Mouse (Mus musculus) heart, embryonic 15.5 days (tissue): ENCODE results near the gene Smox. TPM values are rescaled to one million over a fixed set of nuclear protein-coding genes. Genes with fewer than 3 reads are reported as not detected.
A peak's percentile ranks its signal among the peaks of the same experiment; 100 is the strongest.

Source experiments
- ATAC-seq: fragments of 200-750 bp; cut with Nextera tagmentation; replicated peaks from 2 replicates; pipeline ENCODE4 v1.8.0; 2017; ENCODE audit warnings: low read depth, moderate TSS enrichment; ENCODE audit not compliant: insufficient number of reproducible peaks, insufficient read depth, low FRiP score
- H3K27ac ChIP-seq: fragments of 300-500 bp; sonication (generic); 2 replicates; pipeline ENCODE4 v1.5.1; 2015; ENCODE audit warnings: mild to moderate bottlenecking, inconsistent platforms
- H3K27me3 ChIP-seq: fragments of 300-500 bp; sonication (generic); 2 replicates; pipeline ENCODE4 v1.6.1; 2015; ENCODE audit warnings: inconsistent platforms
- H3K36me3 ChIP-seq: fragments of 300-500 bp; sonication (generic); 2 replicates; pipeline ENCODE4 v1.6.1; 2015; ENCODE audit warnings: mild to moderate bottlenecking, inconsistent platforms
- H3K4me1 ChIP-seq: fragments of 300-500 bp; sonication (generic); replicated peaks from 2 replicates; pipeline ENCODE4 v1.6.1; 2015; ENCODE audit warnings: inconsistent platforms
- H3K4me2 ChIP-seq: fragments of 300-500 bp; sonication (generic); 2 replicates; pipeline ENCODE4 v1.6.1; 2015; ENCODE audit warnings: inconsistent platforms, mild to moderate bottlenecking, moderate library complexity
- H3K4me3 ChIP-seq: fragments of 300-500 bp; sonication (generic); 2 replicates; pipeline ENCODE4 v1.5.1; 2015; ENCODE audit warnings: mild to moderate bottlenecking, inconsistent platforms
- H3K9ac ChIP-seq: fragments of 300-500 bp; sonication (generic); 2 replicates; pipeline ENCODE4 v1.6.1; 2015; ENCODE audit warnings: mild to moderate bottlenecking, inconsistent platforms
- H3K9me3 ChIP-seq: fragments of 300-500 bp; sonication (generic); replicated peaks from 2 replicates; pipeline ENCODE4 v1.6.1; 2016; ENCODE audit warnings: inconsistent platforms
- WGBS: fragments of 180-500 bp; shearing (Covaris S2); methylation state at CpG from one replicate; pipeline ENCODE4 v1.1.7; 2015; ENCODE audit warnings: mixed read lengths; 5-methylcytosine and 5-hydroxymethylcytosine counted together
- polyA plus RNA-seq: library from polyadenylated mRNA; unstranded; fragments of >200 nt; fragmentation: Nextera tagmentation; extraction: Ambion mirVana; gene quantifications from 2 replicates; pipeline ENCODE4 v1.2.1, GENCODE M21; 2015

The Smox gene
- polyA plus RNA-seq, 1 experiment from 2014 or later: 28.4 TPM

GRCm38 (mm10) chr2:131486046-131486445 is 5.2 kb upstream of the Smox start:
- Histone ChIP-seq H3K4me2 (no peak overlapping the region), H3K27ac (no peak overlapping the region), H3K27me3 (0 out of 2 replicates have a peak, but pooled peaks cover 3% of the 10 kb centered on the region), H3K4me3 (no peak overlapping the region), H3K4me1 (no peaks in the 10 kb centered on the region), H3K36me3 (no peaks in the 10 kb centered on the region), H3K9ac (no peak overlapping the region), H3K9me3 (no peaks in the 10 kb centered on the region)
- 81% methylated on average over 3 of the region's 3 CpGs for WGBS
- ATAC-seq: no peak

GRCm38 (mm10) chr2:131487337-131487736 is 4.0 kb upstream of the Smox start:
- Histone ChIP-seq H3K27ac (no peak overlapping the region), H3K9ac (no peak overlapping the region), H3K36me3 (no peaks in the 10 kb centered on the region), H3K4me3 (no peak overlapping the region), H3K4me2 (no peak overlapping the region), H3K27me3 (0 out of 2 replicates have a peak, but pooled peaks cover 3% of the 10 kb centered on the region), H3K9me3 (no peaks in the 10 kb centered on the region), H3K4me1 (peaks cover 4% of the 10 kb centered on the region)
- WGBS: 91% methylated on average over 5 of the region's 5 CpGs
- ATAC-seq: no peak

- H3K9me3 ChIP-seq: no peaks in the 10 kb centered on the region
- no peak overlapping the region for H3K4me3 ChIP-seq
- 0 out of 2 replicates have a peak, but pooled peaks cover 3% of the 10 kb centered on the region for H3K27me3 ChIP-seq
- H3K9ac ChIP-seq: no peak overlapping the region
- peaks cover 12% of the 10 kb centered on the region for H3K4me1 ChIP-seq
- no peak overlapping the region for H3K27ac ChIP-seq
- no peaks in the 10 kb centered on the region for H3K36me3 ChIP-seq
- ATAC-seq: no peak
- H3K4me2 ChIP-seq: no peak overlapping the region
- 65% methylated on average over 4 of the region's 4 CpGs for whole genome bisulfite sequencing
Observed at GRCm38 (mm10) chr2:131488261-131488660, 3.0 kb upstream of the Smox start.

GRCm38 (mm10) chr2:131488870-131489269 is 2.4 kb upstream of the Smox start:
- WGBS: 93% methylated on average over 2 of the region's 2 CpGs
- no peak overlapping the region for H3K9ac ChIP-seq

GRCm38 (mm10) chr2:131489591-131489990 is 1.7 kb upstream of the Smox start:
- H3K4me3 ChIP-seq: no peak overlapping the region
- no peaks in the 10 kb centered on the region for H3K9me3 ChIP-seq
- WGBS: 55% methylated on average over 4 of the region's 4 CpGs
- no peak overlapping the region for H3K27ac ChIP-seq
- no peak overlapping the region for H3K9ac ChIP-seq
- ATAC-seq: no peak
- H3K4me1 ChIP-seq: peaks cover 18% of the 10 kb centered on the region
- no peak overlapping the region for H3K4me2 ChIP-seq
- H3K36me3 ChIP-seq: no peaks in the 10 kb centered on the region
- 0 out of 2 replicates have a peak, but pooled peaks cover 3% of the 10 kb centered on the region for H3K27me3 ChIP-seq

More at GRCm38 (mm10) chr2:131488870-131489269, 2.4 kb upstream of the Smox start:
- Histone ChIP-seq H3K4me2 (no peak overlapping the region), H3K36me3 (no peaks in the 10 kb centered on the region), H3K9me3 (no peaks in the 10 kb centered on the region), H3K27me3 (0 out of 2 replicates have a peak, but pooled peaks cover 3% of the 10 kb centered on the region), H3K4me3 (no peak overlapping the region), H3K27ac (no peak overlapping the region), H3K4me1 (peaks cover 16% of the 10 kb centered on the region)
- ATAC-seq: no peak

- 0 out of 2 replicates have a peak, but pooled peaks cover 3% of the 10 kb centered on the region for H3K27me3 ChIP-seq
- H3K9me3 ChIP-seq: no peaks in the 10 kb centered on the region
- peak overlapping the region; percentile 93 for H3K9ac ChIP-seq
- H3K4me2 ChIP-seq: peak overlapping the region; percentile 96
- no peaks in the 10 kb centered on the region for H3K36me3 ChIP-seq
- under 1% methylated on average over 72 of the region's 102 CpGs for WGBS
- peak overlapping the region; percentile 98 for H3K4me3 ChIP-seq
- peaks cover 30% of the 10 kb centered on the region for H3K4me1 ChIP-seq
- ATAC-seq: peak; percentile 95
- peak overlapping the region; percentile 77 for H3K27ac ChIP-seq
Observed at GRCm38 (mm10) chr2:131491707-131492595, 655 bp downstream of the Smox start.

- Histone ChIP-seq H3K4me1 (peaks cover 30% of the 10 kb centered on the region), H3K4me3 (peak overlapping the region; percentile 98), H3K27ac (peak overlapping the region; percentile 77; the same call in 1 of the 2 replicates), H3K27me3 (0 out of 2 replicates have a peak, but pooled peaks cover 3% of the 10 kb centered on the region), H3K9ac (peak overlapping the region; percentile 93), H3K4me2 (peak overlapping the region; percentile 96), H3K9me3 (no peaks in the 10 kb centered on the region), H3K36me3 (no peaks in the 10 kb centered on the region)
- WGBS: 33% methylated on average over 10 of the region's 10 CpGs
- no peak for ATAC-seq
Observed at GRCm38 (mm10) chr2:131492596-131493139, 1.4 kb downstream of the Smox start.

GRCm38 (mm10) chr2:131493446-131493845 is 2.1 kb downstream of the Smox start:
- H3K4me3 ChIP-seq: peak overlapping the region; percentile 98
- 58% methylated on average over 5 of the region's 5 CpGs for WGBS

GRCm38 (mm10) chr2:131495256-131495655 is 4.0 kb downstream of the Smox start:
- no peaks in the 10 kb centered on the region for H3K36me3 ChIP-seq

More at GRCm38 (mm10) chr2:131493446-131493845, 2.1 kb downstream of the Smox start:
- Histone ChIP-seq H3K27me3 (0 out of 2 replicates have a peak, but pooled peaks cover 3% of the 10 kb centered on the region), H3K9ac (no peak overlapping the region), H3K9me3 (no peaks in the 10 kb centered on the region), H3K4me2 (peak overlapping the region; percentile 96), H3K27ac (no peak overlapping the region), H3K36me3 (no peaks in the 10 kb centered on the region), H3K4me1 (peaks cover 34% of the 10 kb centered on the region)
- ATAC-seq: no peak

GRCm38 (mm10) chr2:131496125-131496820 is 5.0 kb downstream of the Smox start:
- WGBS: 77% methylated on average over 5 of the region's 5 CpGs
- peaks cover 39% of the 10 kb centered on the region for H3K4me1 ChIP-seq
- H3K36me3 ChIP-seq: no peaks in the 10 kb centered on the region
- no peak overlapping the region for H3K27ac ChIP-seq
- H3K9ac ChIP-seq: no peak overlapping the region
- ATAC-seq: no peak
- H3K27me3 ChIP-seq: no peaks in the 10 kb centered on the region
- H3K4me2 ChIP-seq: no peak overlapping the region
- no peak overlapping the region for H3K4me3 ChIP-seq
- no peaks in the 10 kb centered on the region for H3K9me3 ChIP-seq

More at GRCm38 (mm10) chr2:131495256-131495655, 4.0 kb downstream of the Smox start:
- Histone ChIP-seq H3K27me3 (0 out of 2 replicates have a peak, but pooled peaks cover 3% of the 10 kb centered on the region), H3K4me2 (no peak overlapping the region), H3K4me1 (peaks cover 39% of the 10 kb centered on the region), H3K9me3 (no peaks in the 10 kb centered on the region), H3K27ac (no peak overlapping the region), H3K4me3 (no peak overlapping the region), H3K9ac (no peak overlapping the region)
- 64% methylated on average over 3 of the region's 3 CpGs for WGBS
- ATAC-seq: no peak
